ENCODE assay signal across 19 mouse cellular contexts in the genomic region with DNA sequence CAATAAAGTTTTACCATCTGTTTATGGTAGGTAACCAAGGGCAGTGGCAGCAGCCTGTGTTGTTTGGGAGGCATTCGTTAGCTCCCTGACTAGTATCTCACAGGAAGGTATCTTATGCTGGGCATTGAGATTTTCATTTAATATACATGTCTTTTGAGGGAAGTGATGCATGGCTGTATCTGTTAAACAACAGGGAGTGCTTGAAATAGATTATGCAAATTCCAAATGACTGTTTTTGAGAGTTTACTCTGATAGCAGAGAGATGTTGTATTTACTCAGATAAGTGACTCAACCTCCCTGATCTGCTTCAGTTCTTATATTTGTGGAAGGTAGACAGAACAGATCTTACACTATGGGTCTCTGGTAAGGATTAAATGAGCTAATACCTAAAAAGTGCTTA.
DNase-seq lines count a peak whose midpoint lies in the region; ATAC-seq lines count a peak whose summit lies in the region.
"Had no signal": no experiment of that assay in that cellular context is flagged by ENCODE, and none has a peak within 500 bp of the region (broad histone marks: within the 10 kb centered on the region; RNA-seq: fewer than 3 reads in every experiment).

No protein-coding gene starts in this region.

- H3K4me1 ChIP-seq in liver, embryonic 16.5 days (ENCODE audit: control insufficient read depth, low read depth, low read length): peaks cover 9% of the 10 kb centered on the region
- H3K4me1 ChIP-seq: embryonic facial prominence, embryonic 15.5 days; forebrain, embryonic 15.5 days; heart, embryonic 12.5 days; hindbrain, embryonic 15.5 days had no signal

- peak; percentile 38; the same call in 1 of the 2 replicates for ATAC-seq in erythroblast, adult 5-6 weeks (replicated peaks; ENCODE audit: low FRiP score, poor library complexity, severe bottlenecking)
- ATAC-seq in liver, embryonic 16.5 days (ENCODE audit: low read depth): peak; percentile 37
- ATAC-seq: CD4-positive, CD25-positive, alpha-beta regulatory T cell, adult 4 months; forebrain, embryonic 15.5 days had no signal

- DNase-seq in A20 (ENCODE audit: low read depth, low spot score): peak; percentile 62
- DNase-seq in splenic B cell, adult 2 months (ENCODE audit: low read depth, low spot score): peak; percentile 40
- DNase-seq in frontal cortex, postnatal 25 days (ENCODE audit: low spot score in 2 of 2): no peak
- DNase-seq in kidney, postnatal 14 days: no peak
- DNase-seq: adrenal gland, adult 8-10 months; adrenal gland, postnatal 36 days; cerebellum, adult 8-10 months; cerebellum, postnatal 14 days; embryo, embryonic 11 days; gastrocnemius, postnatal 14 days; heart, postnatal 36 days had no signal

- no peak overlapping the region for H3K4me2 ChIP-seq in liver, embryonic 16.5 days (ENCODE audit: low read depth, low read length)
- H3K4me2 ChIP-seq: embryonic facial prominence, embryonic 15.5 days; forebrain, embryonic 15.5 days; heart, embryonic 12.5 days; hindbrain, embryonic 15.5 days had no signal

- 42% methylated on average over 1 of the region's 1 CpGs for WGBS in liver, embryonic 16.5 days (ENCODE audit: insufficient replicate concordance)

- H3K36me3 ChIP-seq in liver, embryonic 16.5 days (ENCODE audit: control insufficient read depth, insufficient read depth): no peaks in the 10 kb centered on the region
- no peaks in the 10 kb centered on the region for H3K36me3 ChIP-seq in splenic B cell, adult 2 months (ENCODE audit: control insufficient read depth, insufficient read depth, low read length, poor library complexity, severe bottlenecking)
- H3K36me3 ChIP-seq: embryonic facial prominence, embryonic 15.5 days; forebrain, embryonic 15.5 days; G1E; heart, embryonic 12.5 days; hindbrain, embryonic 15.5 days had no signal

- no peak overlapping the region for H3K9ac ChIP-seq in liver, embryonic 16.5 days (ENCODE audit: low read depth, low read length)
- H3K9ac ChIP-seq: embryonic facial prominence, embryonic 15.5 days; forebrain, embryonic 15.5 days; heart, embryonic 12.5 days; hindbrain, embryonic 15.5 days had no signal

- no peaks in the 10 kb centered on the region for H3K27me3 ChIP-seq in liver, embryonic 16.5 days (ENCODE audit: control insufficient read depth, insufficient read depth, low read depth, low read length)
- H3K27me3 ChIP-seq in splenic B cell, adult 2 months (ENCODE audit: control insufficient read depth, insufficient read depth, low read length, poor library complexity, severe bottlenecking): no peaks in the 10 kb centered on the region
- H3K27me3 ChIP-seq: embryonic facial prominence, embryonic 15.5 days; forebrain, embryonic 15.5 days; heart, embryonic 12.5 days; hindbrain, embryonic 15.5 days had no signal

- no peak overlapping the region for H3K27ac ChIP-seq in liver, embryonic 16.5 days (ENCODE audit: low read length)
- H3K27ac ChIP-seq: embryonic facial prominence, embryonic 15.5 days; forebrain, embryonic 15.5 days; hindbrain, embryonic 15.5 days had no signal

- no peaks in the 10 kb centered on the region for H3K9me3 ChIP-seq in liver, embryonic 16.5 days (replicated peaks; ENCODE audit: control insufficient read depth, low read length)
- H3K9me3 ChIP-seq: embryonic facial prominence, embryonic 15.5 days; forebrain, embryonic 15.5 days; G1E; heart, embryonic 12.5 days; hindbrain, embryonic 15.5 days had no signal

- H3K4me3 ChIP-seq in liver, embryonic 16.5 days (ENCODE audit: low read depth, low read length): no peak overlapping the region
- H3K4me3 ChIP-seq: embryonic facial prominence, embryonic 15.5 days; forebrain, embryonic 15.5 days; heart, embryonic 12.5 days; hindbrain, embryonic 15.5 days had no signal

Comparison
In these comparisons a context has a peak if more than half of its experiments do, and no peak if none do; other contexts are left out.
1. DNase-seq: peak in A20 (single experiment) and splenic B cell, adult 2 months (single experiment); none in frontal cortex, postnatal 25 days (0 of 2) and kidney, postnatal 14 days (single experiment).